Mouse (Mus musculus) MEL (cell line): ENCODE measurements around the gene Plekha8.

Experiments used
- CTCF ChIP-seq, 3 experiments: IDR thresholded peaks in 2 of 3; conservative IDR thresholded peaks in 1 of 3; 2 replicates each; pipeline ENCODE4 v1.5.1; 2011 to 2012; ENCODE audit warnings: low read length in 3 of 3, low read depth in 2 of 3, mild to moderate bottlenecking in 2 of 3, improper control_type of control experiment in 1 of 3, inconsistent platforms in 1 of 3, mixed read lengths in 1 of 3, moderate library complexity in 1 of 3; ENCODE audit not compliant: control insufficient read depth in 1 of 3, insufficient read depth in 1 of 3, poor library complexity in 1 of 3, severe bottlenecking in 1 of 3
- EP300 ChIP-seq, 2 experiments: IDR thresholded peaks; 2 replicates each; pipeline ENCODE4 v1.6.1; 2011; ENCODE audit warnings: improper control_type of control experiment in 2 of 2, low read length in 2 of 2, low read depth in 1 of 2, mild to moderate bottlenecking in 1 of 2
- ETS1 ChIP-seq: IDR thresholded peaks from 2 replicates; pipeline ENCODE4 v1.6.1; 2012; ENCODE audit warnings: low read depth, mild to moderate bottlenecking, inconsistent platforms, low read length, improper control_type of control experiment, moderate library complexity
- MAFK ChIP-seq: IDR thresholded peaks from 2 replicates; pipeline ENCODE4 v1.6.1; 2011; ENCODE audit warnings: low read depth, mild to moderate bottlenecking, low read length, improper control_type of control experiment, borderline replicate concordance
- MAZ ChIP-seq: IDR thresholded peaks from 2 replicates; pipeline ENCODE4 v1.6.1; 2012; ENCODE audit warnings: low read depth, mild to moderate bottlenecking, inconsistent platforms, low read length, improper control_type of control experiment
- MYC ChIP-seq: IDR thresholded peaks from 2 replicates; pipeline ENCODE4 v1.6.1; 2011; ENCODE audit warnings: low read depth, mild to moderate bottlenecking, low read length, improper control_type of control experiment, moderate library complexity
- POLR2A ChIP-seq, 2 experiments: IDR thresholded peaks; 2 replicates each; pipeline ENCODE4 v1.6.1; 2011 to 2012; ENCODE audit warnings: low read length in 2 of 2, mild to moderate bottlenecking in 2 of 2, control low read depth in 1 of 2, improper control_type of control experiment in 1 of 2, low read depth in 1 of 2, moderate library complexity in 1 of 2; ENCODE audit not compliant: control insufficient read depth in 1 of 2, insufficient read depth in 1 of 2, poor library complexity in 1 of 2
- TCF12 ChIP-seq: IDR thresholded peaks from 2 replicates; pipeline ENCODE4 v1.6.1; 2014; ENCODE audit warnings: low read depth, mild to moderate bottlenecking, inconsistent platforms, low read length, improper control_type of control experiment, moderate library complexity

DNA sequence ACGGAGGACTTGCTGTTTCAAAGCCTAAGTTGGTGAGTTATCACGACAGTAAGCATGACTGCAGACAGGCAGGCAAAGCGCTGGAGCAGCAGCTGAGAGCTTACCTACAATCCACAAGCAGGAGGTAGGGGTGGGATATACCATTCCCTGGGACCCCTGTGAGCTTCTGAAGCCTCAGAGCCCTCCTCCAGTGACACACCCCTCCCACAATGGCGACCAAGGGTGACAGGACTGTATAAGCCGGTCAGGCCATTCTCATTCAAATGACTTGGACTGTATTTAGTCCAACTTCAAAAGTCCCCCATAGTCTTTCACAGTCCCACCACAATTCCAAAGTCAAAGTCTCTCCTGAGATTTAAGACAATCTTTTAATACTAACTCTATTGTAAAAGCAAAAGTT lies 78.0 kb downstream of the Plekha8 start:
- TF ChIP-seq ETS1: no peak
- TF ChIP-seq MYC: no peak
- TF ChIP-seq MAFK: no peak
- TF ChIP-seq CTCF (IDR thresholded peaks at IDR 0.05 in 2 of 3, conservative IDR thresholded peaks at IDR 0.05 in 1 of 3; ENCODE audit: control insufficient read depth in 1 of 3, insufficient read depth in 1 of 3, low read depth in 2 of 3, low read length in 3 of 3, poor library complexity in 1 of 3, severe bottlenecking in 1 of 3): no peak
- no peak for TF ChIP-seq EP300 (IDR thresholded peaks at IDR 0.05; ENCODE audit: low read depth in 1 of 2, low read length in 2 of 2)
- TF ChIP-seq TCF12: no peak
- TF ChIP-seq POLR2A (IDR thresholded peaks at IDR 0.05; ENCODE audit: control insufficient read depth in 1 of 2, insufficient read depth in 1 of 2, low read depth in 1 of 2, low read length in 2 of 2, poor library complexity in 1 of 2): no peak
- TF ChIP-seq MAZ: no peak
